Mouse (Mus musculus): ENCODE measurements at regions not wholly inside any gene's neighbourhood (a gene's known extent, or its start where the extent isn't known, plus 50 kb on each side); places are given as distances from the start of the nearest gene placed in this dataset.
A peak's percentile ranks its signal among the peaks of the same experiment; 100 is the strongest.
"Not testable (repeated sequence)": the region's sequence is repeated elsewhere in the genome, so short reads cannot be mapped to it uniquely, and the experiment has no call there.

GRCm38 (mm10) chr4:10670846-10671428 is 203.4 kb upstream of the 2610301B20Rik start:
- DNase-seq (ENCODE audit: extremely low spot score, low spot score) = no peak

DNA sequence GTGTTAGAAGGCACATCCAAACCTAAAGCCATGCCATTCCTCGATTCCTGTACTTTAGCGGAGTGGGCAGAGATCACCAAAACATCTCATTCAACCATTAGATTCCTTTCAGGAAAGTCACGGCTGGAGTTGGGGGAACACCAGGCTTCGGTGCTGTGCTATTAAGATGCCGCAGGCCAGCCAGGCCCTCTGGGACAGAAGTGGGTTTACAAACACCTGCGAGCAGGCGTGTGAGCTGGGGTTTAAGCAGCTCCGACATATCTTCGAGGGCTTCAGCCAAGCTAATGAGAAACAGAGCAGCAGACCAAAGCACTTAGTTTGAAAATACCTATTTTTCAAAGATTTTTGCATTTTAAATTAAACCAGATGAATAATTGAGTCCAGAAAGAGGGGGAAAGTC is 183.2 kb upstream of the 2610301B20Rik start:
- no peak for DNase-seq (ENCODE audit: extremely low spot score, low spot score)

DNA sequence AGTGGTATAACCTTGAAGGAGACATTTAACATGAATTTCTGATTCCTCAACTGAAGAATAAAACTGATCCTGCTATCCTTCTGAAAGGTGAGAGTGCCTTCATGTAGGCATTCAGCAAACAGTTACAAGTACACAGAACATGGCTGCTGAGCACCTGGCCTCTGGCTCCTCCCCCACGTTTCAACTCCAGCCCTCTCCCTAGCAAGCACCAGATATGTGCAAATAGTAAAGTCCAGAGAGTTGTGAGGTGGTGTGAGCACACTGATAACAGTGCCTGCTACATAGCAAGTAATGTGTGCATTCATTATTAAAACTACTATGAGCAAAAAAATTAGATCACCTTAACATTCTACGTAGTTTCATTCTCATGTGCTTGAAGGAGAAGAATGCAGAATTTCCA is 181.4 kb upstream of the 2610301B20Rik start:
- no peak for DNase-seq (ENCODE audit: extremely low spot score, low spot score)

- peak; percentile 16 for DNase-seq (ENCODE audit: extremely low spot score, low spot score)
These were observed 180.7 kb upstream of the 2610301B20Rik start for GRCm38 (mm10) chr4:10693446-10694105.

GRCm38 (mm10) chr4:10694106-10694748 is 180.1 kb upstream of the 2610301B20Rik start:
- DNase-seq (ENCODE audit: extremely low spot score, low spot score) = peak; percentile 18

- DNase-seq (ENCODE audit: extremely low spot score, low spot score) = no peak
These were observed 177.0 kb upstream of the 2610301B20Rik start for GRCm38 (mm10) chr4:10697225-10697836.

DNA sequence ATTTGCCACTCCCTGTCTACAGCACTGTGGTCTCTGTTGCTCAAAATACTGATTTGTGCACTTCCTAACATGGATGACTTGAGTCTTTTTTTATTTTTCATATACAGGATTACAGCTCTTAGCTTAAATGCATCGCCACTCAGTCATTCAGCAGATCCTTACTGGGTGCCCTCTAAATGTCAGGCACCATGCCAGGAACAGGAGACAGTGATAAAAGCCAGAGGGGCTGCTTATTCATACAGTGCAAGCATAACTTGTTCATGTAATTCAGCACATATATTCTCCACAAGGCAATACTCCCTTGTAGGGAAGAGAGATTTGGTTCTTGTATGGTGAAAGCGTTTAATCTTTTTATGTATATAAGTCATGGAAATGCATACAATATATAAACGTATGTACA is 175.7 kb upstream of the 2610301B20Rik start:
- no peak for DNase-seq (ENCODE audit: extremely low spot score, low spot score)

- no peak for DNase-seq (ENCODE audit: extremely low spot score, low spot score)
These were observed 172.8 kb upstream of the 2610301B20Rik start for GRCm38 (mm10) chr4:10701479-10701878.

GRCm38 (mm10) chr4:10703212-10703611 is 171.1 kb upstream of the 2610301B20Rik start:
- DNase-seq (ENCODE audit: extremely low spot score, low spot score) = no peak

GRCm38 (mm10) chr4:10707016-10707657 is 167.2 kb upstream of the 2610301B20Rik start:
- DNase-seq (ENCODE audit: extremely low spot score, low spot score) = no peak

GRCm38 (mm10) chr4:10707658-10708056 is 166.6 kb upstream of the 2610301B20Rik start:
- DNase-seq (ENCODE audit: extremely low spot score, low spot score) = no peak

- no peak for DNase-seq (ENCODE audit: extremely low spot score, low spot score)
These were observed 162.3 kb upstream of the 2610301B20Rik start for GRCm38 (mm10) chr4:10711939-10712533.

GRCm38 (mm10) chr4:10723341-10723740 is 151.0 kb upstream of the 2610301B20Rik start:
- no peak for DNase-seq (ENCODE audit: extremely low spot score, low spot score)

- no peak for DNase-seq (ENCODE audit: extremely low spot score, low spot score)
These were observed 146.4 kb upstream of the 2610301B20Rik start for GRCm38 (mm10) chr4:10727894-10728293.

- DNase-seq (ENCODE audit: extremely low spot score, low spot score) = no peak
These were observed 129.1 kb upstream of the 2610301B20Rik start for GRCm38 (mm10) chr4:10745207-10745606.

- no peak for DNase-seq (ENCODE audit: extremely low spot score, low spot score)
These were observed 125.5 kb upstream of the 2610301B20Rik start for GRCm38 (mm10) chr4:10748816-10749215.

DNA sequence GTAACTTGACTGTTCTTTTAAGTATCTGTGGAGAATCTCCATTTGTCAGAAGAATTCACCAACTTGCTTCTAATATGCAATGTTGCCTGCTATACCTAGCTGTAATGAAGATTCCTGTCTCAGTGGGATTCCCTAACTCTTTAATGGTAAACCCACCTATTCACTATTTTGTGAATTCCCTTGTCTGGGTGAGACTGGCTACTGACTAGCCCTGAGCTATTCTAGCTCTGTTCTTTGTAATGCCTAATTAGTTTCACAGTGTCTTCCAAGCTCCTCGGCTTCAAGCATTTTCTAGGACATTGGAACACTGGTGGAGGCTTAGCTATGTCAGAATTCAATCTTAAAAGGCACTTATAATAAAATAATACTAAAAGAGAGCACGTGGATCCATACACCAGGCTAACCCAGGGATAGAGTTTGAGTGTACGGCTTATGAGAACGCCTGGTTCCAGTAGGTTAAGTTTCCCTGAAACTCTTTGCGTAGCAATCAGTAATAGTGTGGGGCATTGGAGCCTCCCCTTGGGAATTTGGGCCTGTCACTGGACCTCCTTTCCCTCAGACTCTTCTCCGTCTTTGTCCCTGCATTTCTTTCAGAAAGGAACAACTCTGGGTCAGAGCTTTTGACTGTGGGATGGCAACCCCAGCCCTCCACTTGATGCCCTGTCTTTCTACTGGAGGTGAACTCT is 123.8 kb upstream of the 2610301B20Rik start:
- not testable (repeated sequence) for DNase-seq (ENCODE audit: extremely low spot score, low spot score)

DNA sequence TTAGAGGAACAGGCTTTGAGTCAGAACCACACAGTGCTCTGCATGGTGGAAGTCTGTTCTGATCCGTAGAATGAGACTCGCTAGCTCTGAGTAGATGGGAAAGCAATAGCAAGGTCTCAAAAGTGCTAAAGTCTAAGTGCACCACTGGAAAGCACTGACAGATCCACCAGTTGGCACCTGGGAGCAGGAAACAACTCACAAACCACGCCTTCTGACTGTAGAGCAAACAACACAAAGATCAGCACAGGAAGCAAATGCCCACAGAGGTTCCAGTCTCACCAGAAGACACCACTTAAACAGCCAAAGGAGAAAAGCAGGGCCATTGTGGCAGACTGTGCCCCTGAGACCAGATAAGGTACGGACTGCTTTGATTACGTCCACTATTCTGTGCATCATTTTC is 121.1 kb upstream of the 2610301B20Rik start:
- no peak for DNase-seq (ENCODE audit: extremely low spot score, low spot score)

GRCm38 (mm10) chr4:10759491-10759890 is 114.8 kb upstream of the 2610301B20Rik start:
- no peak for DNase-seq (ENCODE audit: extremely low spot score, low spot score)

- no peak for DNase-seq (ENCODE audit: extremely low spot score, low spot score)
These were observed 106.6 kb upstream of the 2610301B20Rik start for GRCm38 (mm10) chr4:10767676-10768075.

Data from neural tube, embryonic 10.5 days (tissue).